Mouse (Mus musculus) liver, embryonic 14.5 days (tissue): ENCODE measurements around the gene Rab11fip5.

ENCODE experiments used
- CTCF ChIP-seq: IDR thresholded peaks from 2 replicates; pipeline ENCODE4 v1.5.1; 2016; ENCODE audit warnings: antibody characterized with exemption, low read depth, control low read depth
- EP300 ChIP-seq: IDR thresholded peaks from 2 replicates; pipeline ENCODE4 v1.6.1; 2016; ENCODE audit warnings: antibody characterized with exemption, low read depth

GRCm38 (mm10) chr6:85333732-85334131 is 40.7 kb downstream of the Rab11fip5 start:
- TF ChIP-seq CTCF (no peak), EP300 (no peak)
